Mouse (Mus musculus): Measurements from ENCODE around the gene C2cd4a.

Gene C2cd4a

DNA sequence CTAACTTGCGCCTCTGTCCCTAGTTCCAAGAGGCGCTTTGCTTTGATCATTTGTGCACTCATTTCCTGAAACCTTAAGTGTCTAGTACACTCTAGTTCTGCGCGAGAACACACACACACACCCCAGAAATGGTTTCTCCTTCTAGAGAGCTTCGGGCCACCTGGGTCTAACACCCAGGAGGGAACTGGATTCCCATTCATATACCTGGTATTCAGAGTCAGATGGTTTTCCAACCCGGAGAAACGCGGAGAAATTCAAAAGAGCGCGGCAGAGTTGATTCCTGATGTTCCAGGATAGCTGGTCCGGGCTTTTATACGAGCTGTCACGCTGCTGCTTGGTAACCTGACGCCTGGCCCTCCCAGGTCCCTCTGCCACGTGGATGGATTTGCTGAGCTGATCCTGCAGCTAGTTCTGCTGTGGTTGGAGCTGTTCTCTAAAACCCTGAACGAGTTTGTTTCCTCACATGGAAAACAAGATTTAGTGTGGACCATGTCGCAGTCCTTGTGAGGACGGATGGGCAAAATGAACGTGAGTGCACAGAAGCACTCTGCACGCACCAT, at the start of gene C2cd4a:
C2cd4a (minus strand) TSS at position 285 of the 560 bp plus-strand sequence.
- DNase-seq (ENCODE audit: inconsistent age in 2 of 2, low spot score in 1 of 2) = peak in 1 of 2 experiments; percentile 71

DNA sequence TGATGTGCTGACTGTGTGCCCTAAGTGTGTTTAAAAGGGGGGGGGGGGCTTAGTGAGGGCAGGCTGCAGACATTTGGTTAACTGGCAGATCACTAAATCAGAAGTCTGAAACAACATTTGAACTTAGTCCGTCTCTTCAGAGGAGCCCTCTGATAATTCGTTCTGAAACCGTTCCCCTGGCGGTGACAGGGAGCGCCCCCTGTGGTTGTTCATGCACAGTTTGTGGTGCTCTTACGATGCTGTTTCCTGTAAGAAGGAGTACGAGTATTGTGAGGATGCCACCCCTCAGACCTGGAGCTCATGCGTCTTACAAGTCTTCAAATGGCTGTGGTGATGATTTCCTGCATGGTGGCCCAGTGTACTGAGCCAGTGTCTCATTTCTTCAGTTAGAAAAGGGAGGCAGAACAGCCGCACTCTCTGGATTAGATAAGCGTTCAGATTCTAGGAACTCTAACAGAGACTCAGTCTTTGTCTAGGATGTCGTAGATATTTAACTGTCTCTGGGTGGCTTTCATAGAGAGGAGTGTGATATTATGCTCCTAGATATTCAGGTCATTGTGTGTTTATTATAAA, 46.2 kb upstream of the C2cd4a start:
- no peak for DNase-seq (ENCODE audit: inconsistent age in 2 of 2, low spot score in 1 of 2)

DNA sequence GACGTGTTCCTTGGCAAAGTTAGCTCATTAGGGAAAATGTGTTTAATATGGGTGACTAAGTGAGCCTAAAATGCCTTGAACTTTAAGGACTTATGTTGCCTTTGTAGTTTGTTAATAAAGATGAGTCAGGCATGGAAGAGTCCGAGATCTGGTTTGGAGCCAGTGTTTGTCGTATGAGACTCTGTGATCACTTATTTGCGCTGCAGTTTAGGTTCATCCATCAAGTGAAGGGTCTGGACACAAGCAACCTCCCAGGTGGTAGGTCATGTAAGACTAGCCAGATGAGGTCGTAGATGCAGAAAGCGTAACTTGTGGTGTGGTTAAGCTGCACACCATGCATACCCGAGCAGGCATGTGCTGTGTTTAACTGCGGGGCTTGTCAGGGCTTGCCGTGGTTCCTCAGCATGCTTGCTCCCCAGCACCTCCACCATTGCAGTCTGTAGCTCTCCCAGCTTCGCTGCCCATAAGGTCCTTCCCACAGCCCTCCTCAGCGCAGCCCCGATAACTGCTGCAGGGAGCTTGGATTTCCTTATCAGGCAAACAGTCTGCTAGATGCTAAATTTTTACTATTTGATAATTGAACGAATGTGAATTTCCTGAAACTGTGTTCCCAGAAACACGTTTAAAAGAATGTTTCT, 45.1 kb upstream of the C2cd4a start:
- peak; percentile 34 to 85 for DNase-seq (ENCODE audit: inconsistent age in 2 of 2, low spot score in 1 of 2)

DNA sequence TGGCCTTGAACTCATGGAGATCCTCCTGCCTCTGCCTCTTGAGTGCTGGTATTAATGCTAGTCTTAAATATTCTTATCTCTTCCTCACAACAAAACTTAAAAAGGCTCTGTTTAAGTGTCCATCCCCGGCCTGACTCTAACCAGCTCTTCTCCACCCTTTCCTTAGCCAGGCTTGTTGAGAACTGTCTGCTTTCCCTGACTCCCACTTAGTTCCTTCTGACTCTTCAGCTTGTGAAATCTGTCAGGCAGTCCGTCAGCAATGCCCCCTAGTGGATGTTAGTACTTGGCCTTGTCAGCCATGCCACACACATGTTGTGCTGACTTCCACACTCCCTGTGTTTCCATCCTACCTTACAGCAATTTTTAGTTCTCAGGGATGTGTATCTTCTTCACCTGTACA, 43.2 kb upstream of the C2cd4a start:
- peak in 1 of 2 experiments; percentile 81 for DNase-seq (ENCODE audit: inconsistent age in 2 of 2, low spot score in 1 of 2)

DNA sequence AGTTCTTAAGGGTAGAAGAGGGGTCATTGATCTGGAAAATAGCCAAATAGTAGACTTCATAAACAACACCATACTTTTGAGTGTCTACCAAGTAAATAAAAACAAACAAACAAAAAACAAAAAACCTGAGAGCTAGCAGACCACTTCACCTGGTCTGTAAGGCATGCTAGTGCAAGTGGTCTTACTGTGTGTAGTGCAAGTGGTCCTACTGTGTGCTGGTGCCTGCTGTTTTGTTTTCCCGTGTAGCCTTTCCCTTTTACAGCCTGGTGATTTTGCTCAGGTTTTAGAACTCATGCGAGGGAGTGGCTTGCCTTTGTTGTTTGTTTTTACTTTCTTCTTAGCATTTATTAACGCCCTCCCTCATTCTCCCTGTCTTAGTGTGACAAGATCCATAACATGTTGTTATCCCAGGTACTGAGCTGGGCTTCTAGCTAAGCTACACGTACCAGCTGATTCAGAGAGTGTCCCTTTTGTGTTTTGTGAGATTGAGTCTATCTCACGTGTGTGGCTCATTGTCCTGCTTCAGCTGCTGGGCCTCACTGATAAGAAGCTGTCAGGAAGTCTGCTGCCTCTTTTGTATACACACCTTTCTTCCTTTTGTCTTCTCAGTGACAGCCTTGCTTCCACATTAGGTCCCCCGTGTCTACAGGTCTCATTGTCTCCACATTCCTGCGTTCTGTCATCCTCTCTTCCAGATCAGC, 42.5 kb upstream of the C2cd4a start:
- DNase-seq (ENCODE audit: inconsistent age in 2 of 2, low spot score in 1 of 2) = no peak

DNA sequence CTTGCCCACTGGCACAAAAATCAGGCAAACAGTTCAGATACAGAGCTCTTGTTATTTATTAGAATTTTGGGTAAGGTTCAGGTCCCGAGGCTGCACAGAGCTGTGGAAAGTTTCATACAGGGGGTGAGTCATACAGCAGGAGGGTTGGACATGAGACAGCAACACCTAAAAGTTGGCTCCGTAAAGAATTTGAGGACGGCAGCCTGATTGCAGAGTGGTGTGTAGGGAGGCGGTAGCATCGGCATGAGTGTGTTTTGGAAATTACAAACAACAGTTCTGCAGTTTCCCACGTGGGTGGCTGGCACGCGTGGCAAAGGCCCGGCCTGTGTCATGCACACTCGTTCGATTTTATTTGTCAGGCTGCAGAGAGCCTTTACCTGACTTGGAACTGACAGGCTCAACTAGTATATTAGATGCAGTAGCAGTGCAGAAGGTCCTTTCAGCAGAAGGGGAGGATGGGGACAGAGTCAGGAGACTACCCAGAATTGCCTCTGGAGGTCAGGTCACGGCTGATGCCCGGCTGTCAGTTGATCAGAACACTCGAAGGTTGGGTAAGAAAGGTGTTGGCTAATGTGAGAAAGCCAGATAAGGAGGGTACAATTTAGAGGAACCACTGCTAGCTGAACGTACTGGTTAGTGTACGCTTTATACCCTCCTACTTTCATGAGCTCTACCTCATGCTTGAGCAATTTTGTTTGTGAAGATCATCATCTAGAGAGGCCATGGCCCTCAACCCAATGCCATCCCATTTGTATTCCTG, 37.7 kb upstream of the C2cd4a start:
- peak; percentile 31 to 82 for DNase-seq (ENCODE audit: inconsistent age in 2 of 2, low spot score in 1 of 2)

DNA sequence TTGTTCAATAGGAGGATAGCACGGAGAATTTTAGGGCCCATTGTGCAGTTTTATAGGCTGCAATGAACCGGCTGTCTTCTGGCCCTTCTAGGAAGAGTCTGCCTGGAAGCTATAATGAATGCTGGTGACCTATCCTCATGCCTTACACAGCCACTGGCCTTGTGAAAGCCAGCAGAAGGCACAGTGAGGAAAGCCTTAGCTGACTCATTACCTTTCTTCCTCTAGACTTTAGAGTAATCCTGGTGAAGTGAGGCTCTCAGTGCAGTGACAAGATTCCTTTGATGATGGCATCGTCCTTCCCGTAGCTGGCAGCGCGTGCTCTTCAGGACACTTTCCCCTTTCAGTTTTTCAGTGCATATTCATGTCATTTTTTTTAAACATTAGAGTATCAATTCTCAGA, 35.3 kb upstream of the C2cd4a start:
- DNase-seq (ENCODE audit: inconsistent age in 2 of 2, low spot score in 1 of 2) = peak; percentile 55 to 82

DNA sequence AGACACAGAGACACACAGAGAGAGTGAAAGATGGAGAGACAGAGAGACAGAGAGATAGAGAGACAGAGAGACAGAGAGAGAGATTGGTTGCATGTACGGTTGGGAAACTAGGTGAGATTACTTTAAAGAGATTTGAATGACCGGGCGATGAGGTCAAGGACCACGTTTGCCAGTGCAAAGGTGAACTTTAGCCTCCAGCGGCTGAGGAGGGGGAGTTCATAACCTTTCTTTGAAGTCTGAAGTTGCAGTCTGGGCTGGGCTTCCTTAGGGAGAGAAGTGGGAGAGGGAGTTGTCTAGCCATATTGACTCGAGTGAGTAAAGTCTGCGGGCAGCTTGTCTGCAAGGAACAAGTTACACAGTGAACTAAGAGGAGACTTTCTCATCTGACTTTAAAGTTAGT, 33.3 kb upstream of the C2cd4a start:
- peak in 1 of 2 experiments; percentile 42 for DNase-seq (ENCODE audit: inconsistent age in 2 of 2, low spot score in 1 of 2)

DNA sequence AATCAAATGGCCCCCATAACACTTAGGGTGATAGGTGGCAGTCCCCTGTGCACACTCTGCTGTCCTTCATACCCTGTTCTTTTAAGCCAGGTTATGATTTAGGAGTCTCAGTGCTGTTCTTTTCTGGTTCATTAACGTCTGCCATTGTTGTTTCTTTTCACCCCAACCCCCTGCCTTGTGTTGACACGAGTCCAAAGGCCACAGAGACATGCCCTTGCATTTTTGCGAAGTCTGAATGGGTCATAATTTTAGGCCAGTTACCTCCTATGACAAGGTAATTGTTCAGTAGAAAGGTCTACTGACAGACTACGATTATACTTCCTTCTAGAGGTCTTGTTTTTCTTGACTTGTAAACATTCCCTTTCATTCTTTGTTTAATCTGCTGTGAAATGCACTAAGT, 31.9 kb upstream of the C2cd4a start:
- peak in 1 of 2 experiments; percentile 82 for DNase-seq (ENCODE audit: inconsistent age in 2 of 2, low spot score in 1 of 2)

DNA sequence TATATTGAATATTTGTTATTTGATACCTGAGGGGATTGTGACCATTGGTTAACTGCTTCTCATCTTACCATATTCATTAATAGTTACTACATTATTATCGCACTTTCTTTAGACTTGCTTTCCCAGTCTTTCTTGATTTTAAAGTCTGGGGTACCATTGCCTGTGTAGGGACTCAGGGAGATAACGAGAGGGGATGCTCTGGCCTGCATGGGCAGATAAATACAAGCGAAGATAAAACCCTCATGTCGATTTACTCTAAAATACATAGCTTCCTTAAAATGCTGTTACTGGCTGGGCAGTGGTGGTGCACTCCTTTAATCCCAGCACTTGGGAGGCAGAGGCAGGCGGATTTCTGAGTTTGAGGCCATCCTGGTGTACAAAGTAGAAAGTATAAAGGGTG, 31.2 kb upstream of the C2cd4a start:
- DNase-seq (ENCODE audit: inconsistent age in 2 of 2, low spot score in 1 of 2) = no peak

DNA sequence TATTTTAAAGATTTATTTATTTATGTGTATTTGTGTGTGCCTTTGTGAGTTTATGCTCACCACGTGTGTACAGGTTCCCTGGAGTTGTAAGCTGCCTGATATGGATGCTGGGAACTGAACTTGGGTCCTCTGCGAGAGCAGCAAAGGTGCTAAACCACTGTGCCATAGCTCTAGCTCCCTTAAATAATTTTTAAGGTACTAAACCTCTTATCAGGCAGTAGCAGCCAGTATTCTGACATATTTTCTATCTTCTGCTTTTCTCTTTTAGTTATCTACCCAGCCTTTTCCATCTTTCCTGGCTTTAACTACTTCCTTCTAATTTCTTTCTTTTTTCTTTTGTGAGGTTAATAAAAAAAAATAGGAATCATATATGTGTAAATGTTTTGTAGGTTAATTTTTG, 28.1 kb upstream of the C2cd4a start:
- DNase-seq (ENCODE audit: inconsistent age in 2 of 2, low spot score in 1 of 2) = no peak

DNA sequence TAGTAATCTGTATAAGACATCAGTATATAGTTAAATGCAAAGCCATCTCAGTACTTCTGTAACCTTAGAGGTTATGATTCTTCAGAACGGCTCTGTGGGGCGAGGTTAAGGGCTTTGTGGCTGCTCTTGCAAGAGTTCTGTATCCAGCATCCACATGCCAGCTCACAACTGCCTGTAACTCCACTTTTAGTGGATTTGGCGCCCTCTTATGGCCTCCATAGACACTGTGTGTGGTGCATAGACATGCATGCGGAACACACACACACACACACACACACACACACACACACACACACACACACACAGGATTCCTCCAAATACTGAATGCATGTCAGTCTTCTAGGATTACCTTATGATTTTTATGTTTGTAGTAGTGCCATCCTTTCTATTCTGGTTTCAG, 19.0 kb upstream of the C2cd4a start:
- DNase-seq (ENCODE audit: inconsistent age in 2 of 2, low spot score in 1 of 2) = peak in 1 of 2 experiments; percentile 55

DNA sequence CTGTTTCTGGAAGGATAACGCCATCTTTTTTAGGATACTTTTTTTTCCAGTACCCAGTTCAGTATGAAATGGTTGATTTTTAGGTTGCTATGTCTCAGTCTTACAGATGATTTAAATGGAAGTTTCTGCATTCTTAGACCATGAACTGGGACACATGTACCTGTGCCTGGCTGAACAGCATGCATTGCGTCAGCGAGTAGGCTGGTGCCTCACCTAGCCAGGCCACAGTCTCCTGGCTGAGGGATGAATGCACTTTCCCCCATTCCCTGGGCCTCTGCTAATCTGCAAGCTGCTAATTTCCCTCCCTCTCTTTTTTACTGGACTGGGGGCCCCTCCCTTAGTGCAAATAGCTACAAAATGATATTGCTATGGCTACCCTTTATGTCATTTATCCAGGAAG, 17.7 kb upstream of the C2cd4a start:
- no peak for DNase-seq (ENCODE audit: inconsistent age in 2 of 2, low spot score in 1 of 2)

DNA sequence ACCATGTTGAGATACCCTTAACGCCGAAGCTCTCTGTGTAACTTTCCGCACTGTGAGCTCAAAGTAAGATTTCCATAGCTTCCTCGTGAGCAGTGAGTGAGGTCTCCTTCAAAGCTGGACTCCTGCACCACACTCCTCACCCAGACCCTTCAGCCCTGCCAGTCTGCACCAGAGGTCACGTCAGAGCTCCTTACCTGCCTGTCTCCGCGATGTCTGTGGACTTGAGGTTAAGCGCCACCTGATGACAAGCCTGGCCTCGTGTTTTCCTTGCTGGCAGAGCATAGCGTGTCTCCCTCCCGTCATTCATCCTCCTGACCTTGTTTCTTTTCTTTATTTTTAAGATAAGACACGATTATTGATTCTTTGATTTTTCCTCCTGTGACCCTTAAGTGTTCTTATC, 17.3 kb upstream of the C2cd4a start:
- DNase-seq (ENCODE audit: inconsistent age in 2 of 2, low spot score in 1 of 2) = no peak

DNA sequence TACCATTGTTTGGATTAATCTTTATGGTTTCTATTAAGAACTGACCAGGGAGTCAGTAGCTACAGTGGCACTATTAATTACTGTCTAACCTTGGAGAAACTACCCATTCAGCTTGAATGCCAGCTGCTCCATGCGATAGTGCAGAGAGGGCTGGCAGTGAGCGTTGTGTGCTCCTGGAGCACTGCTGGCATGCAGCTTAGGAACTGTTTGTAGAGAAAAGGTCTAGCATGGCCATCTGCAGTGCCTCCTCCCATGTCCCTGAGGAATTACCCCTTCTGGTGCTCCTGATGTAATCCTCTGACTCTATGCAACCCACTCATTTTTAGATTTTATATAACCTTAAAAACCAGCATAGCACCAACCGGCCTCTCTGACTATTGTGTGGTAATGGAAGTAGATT, 15.5 kb upstream of the C2cd4a start:
- DNase-seq (ENCODE audit: inconsistent age in 2 of 2, low spot score in 1 of 2) = peak in 1 of 2 experiments; percentile 59

DNA sequence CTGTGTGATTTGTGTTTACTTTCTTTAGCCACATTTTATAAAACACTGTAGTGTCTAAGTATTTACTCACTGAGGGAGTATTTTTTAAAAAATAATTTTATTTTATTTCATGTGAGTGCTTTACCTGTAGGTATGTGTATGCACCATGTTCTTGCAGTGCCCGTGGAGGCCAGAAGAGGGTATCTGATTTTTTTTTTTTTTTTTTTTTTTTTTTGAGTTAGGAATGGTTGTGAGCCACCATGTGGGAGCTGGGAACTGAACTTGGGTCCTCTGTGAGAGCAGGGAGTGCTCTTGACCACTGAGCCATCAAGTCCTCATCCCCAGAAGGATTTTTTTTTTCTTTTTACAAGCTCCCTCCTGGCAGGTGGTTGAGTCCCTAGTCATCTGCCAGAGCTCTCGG, 14.0 kb upstream of the C2cd4a start:
- DNase-seq (ENCODE audit: inconsistent age in 2 of 2, low spot score in 1 of 2) = no peak

DNA sequence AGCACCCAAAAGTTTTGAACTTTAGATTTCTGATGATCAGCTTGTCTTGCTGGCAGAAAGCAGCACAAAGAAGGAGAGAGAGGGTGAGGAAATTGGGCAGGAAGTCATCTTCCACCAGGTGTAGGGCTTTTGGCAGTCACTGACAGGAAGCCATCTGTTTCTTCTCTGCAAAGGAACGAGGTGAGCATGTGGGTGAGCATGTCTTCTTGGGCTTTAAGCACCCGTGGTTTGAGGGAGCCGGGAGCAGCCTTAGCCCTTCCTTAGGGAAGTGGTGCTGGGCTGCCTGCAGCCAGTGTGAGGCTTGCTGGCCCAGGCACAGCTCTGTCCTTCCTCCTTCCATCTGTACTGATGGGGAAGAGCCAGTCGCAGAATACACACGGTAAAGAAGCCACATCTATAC, 13.5 kb upstream of the C2cd4a start:
- no peak for DNase-seq (ENCODE audit: inconsistent age in 2 of 2, low spot score in 1 of 2)

DNA sequence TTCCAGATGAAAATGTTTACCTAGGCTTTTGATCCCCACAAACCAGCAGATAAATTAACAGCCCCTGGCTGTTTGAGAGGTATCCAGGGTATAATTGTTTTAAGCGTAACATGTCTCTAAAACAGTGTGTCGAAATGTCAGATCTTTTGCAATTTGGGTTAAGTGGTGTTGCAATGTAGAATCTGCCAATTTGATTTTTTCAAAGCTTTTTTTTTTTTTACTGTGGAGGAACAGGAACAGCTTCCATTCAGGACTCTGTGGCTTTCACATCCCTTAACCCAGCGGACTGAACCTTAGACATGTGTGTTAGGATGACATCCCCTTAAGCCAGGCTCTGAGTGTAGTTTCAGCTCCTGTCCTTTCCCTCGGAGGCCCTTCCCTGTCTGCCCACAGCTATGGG, 12.9 kb upstream of the C2cd4a start:
- peak in 1 of 2 experiments; percentile 65 for DNase-seq (ENCODE audit: inconsistent age in 2 of 2, low spot score in 1 of 2)

DNA sequence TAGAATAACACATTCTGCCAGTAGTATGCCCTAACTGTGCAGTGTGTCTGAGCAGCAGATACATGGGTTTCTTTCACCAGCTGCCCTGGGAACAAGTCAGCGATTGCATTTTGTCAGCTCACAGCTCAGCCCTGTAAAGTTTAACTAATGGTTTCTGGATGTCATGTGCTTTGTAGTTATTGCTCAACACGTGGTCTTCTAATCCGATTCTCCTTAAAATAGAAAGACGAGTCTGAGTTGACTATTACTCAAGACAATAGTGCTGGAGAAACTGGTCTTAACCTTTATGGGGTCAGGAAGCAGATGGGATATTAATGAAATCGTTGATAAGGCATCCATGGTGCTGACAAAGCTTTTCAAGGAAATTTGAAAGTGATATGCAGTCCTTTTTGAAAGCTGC, 10.7 kb upstream of the C2cd4a start:
- peak in 1 of 2 experiments; percentile 77 for DNase-seq (ENCODE audit: inconsistent age in 2 of 2, low spot score in 1 of 2)

DNA sequence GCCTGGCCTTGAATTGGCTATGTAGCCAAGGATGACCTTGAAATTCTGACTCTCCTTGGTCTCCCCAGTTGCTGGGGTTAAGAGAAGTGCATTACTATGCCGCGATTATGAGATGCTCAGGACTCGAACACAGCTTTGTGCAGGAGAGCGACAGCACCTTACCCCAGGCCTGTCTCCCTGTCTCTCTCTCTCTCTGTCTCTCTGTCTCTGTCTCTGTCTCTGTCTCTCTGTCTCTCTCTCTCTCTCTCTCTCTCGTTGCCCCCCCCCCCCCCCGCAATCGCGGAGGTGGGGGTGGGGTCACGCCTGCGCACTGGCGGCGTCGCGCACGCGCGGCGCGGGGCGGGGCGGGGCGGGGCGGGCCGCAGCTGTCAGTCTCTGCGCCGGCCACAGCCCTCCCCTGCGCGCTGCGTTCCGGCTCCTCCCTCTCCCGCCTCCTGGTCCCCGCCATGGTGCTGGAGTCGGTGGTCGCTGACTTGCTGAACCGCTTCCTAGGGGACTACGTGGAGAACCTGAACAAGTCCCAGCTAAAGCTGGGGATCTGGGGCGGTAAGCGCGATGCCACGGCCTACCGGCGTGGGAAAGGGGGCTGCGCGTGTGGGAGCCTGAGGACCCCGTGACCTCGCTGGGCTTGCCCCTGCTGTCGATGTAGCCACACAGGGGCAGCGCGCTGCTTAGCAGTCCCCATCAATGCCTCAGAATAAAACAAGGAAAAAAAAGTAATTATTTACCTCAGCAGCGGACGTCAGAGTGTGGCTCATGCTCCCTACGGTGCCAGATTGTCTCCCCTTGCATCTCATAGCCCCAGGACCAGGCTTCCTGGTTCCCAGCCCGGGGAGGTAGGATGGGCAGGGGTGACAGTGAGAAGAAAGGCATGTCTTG, 8.1 kb upstream of the C2cd4a start, which contains the start of gene Vps13c:
Vps13c (plus strand) TSS at position 416 of the 879 bp plus-strand sequence.
- peak; percentile 86 to 93 for DNase-seq (ENCODE audit: inconsistent age in 2 of 2, low spot score in 1 of 2)

Data from adrenal gland, adult (tissue).